Mouse (Mus musculus) pancreas, adult 10 weeks (tissue): ENCODE measurements around the gene Palmd. TPM values are rescaled to one million over a fixed set of nuclear protein-coding genes. Genes with fewer than 3 reads are reported as not detected.

ENCODE experiments used
- polyA plus RNA-seq: library from polyadenylated mRNA; stranded (reverse); fragments of 350-450 nt; fragmentation: Illumina TruSeq; extraction: RNeasy Lipid Tissue Mini Kit (QIAGEN cat#74804); gene quantifications from one replicate; pipeline ENCODE4 v1.2.3, GENCODE M21; 2015; ENCODE audit warnings: low read depth, low replicate concordance; ENCODE audit not compliant: insufficient read depth

Gene Palmd
- polyA plus RNA-seq, result 10.2 TPM

GRCm38 (mm10) chr3:116968540-116968997, at the start of gene Palmd:
TSS of gene Palmd (minus strand) at chr3:116968987.

DNA sequence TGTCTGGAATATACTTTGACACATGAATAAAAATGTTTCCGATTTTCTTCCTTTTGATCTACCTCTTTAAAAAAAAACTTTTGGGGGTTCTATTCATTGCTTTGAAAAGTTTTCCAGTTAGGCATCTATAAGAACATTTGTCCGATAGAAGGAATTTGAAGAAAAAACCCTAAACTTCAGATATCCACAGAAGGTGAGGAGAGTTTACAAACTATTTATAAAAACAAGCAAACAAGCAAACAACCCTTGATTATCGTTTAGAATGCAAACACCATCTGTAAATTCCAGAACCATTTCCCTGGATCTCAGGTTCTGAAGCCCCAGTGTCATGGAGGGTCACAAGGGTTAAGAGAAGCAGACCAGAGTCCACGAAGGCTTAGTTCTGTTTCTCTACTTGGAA, 820 bp downstream of the Palmd start, which contains the start of gene 4930455H04Rik:
Gene 4930455H04Rik (plus strand): TSS at position 301 of the 400 bp plus-strand sequence.

Other genes starting within 250 kb of the Palmd start
- 2.0 TPM for gene Agl, start 160.8 kb downstream of the Palmd start, polyA plus RNA-seq
- gene Frrs1, start 109.5 kb downstream of the Palmd start, polyA plus RNA-seq, result 2.5 TPM
- not detected for gene 4930455H04Rik, start 720 bp downstream of the Palmd start, polyA plus RNA-seq